Mouse (Mus musculus) kidney, adult 11 months (tissue): Measurements from ENCODE around the gene Adra2c.

Experiments
- DNase-seq: peaks from one replicate; pipeline ENCODE4 v3.0.0; 2022

The Adra2c gene

DNA sequence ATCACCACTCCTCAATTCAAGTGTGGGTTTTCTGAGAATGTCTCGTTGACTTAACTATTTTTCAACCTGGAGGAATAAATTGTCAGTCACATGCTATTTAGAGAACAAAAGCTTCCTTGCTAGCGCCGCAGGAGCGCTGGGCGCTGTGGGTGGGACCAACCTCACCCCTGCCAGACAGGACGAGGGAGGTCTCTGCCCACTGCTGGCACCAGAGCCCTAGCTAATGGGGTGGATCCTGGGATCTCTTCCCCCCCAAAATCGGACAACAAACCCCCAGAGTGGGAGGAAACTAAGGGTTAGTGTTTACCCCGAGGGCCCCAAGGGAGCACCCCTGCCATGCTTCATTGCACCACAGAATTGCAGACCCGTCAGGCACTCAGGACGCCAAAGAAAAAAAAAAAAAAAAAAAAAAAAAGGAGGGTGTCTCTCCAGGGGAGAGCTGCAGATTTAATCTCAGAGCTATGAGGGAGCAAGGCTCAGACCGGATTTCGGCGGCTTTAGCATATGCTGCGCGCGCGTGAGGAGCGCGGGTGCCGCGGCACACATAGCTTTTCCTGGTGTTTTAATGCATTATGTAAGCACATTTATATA, 35.2 kb downstream of the Adra2c start:
- DNase-seq: peak; percentile 65

DNA sequence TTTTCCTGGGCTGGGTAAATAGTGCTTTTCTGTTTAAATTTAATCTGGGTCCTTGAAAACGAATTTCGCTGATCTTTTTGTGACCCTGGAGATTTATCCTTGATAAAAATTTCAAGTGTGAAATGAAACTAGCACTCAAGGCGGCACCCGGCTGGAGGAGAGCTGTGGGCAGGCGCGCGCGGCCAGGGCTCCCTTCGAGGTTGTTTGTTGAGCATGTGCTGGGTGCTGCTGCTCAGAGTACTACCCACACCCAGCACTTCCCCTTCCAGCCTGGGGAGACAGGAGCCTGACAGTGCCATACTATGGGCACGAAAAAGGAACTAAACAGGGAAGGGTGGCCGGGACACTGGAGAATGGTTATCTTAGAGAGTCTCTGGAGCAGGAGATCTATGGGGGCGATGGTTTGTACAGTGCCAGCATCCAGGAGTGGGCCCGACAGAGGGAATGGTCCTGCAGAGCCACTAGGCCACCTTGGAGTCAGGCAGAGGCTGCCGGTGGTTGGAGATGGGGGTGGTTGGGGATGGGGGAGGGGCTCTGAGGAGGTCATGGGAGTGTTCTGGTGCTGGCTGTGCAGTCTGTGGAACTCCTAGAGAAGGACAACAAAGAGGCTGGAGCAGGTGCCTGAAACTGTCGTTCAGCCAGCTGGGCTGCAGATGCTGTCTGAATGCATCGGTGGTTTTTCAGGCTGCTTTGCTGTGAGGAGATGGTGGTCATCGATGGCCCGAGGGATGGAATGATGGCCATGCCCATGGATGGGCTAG, 35.9 kb downstream of the Adra2c start:
- DNase-seq: peak; percentile 32

DNA sequence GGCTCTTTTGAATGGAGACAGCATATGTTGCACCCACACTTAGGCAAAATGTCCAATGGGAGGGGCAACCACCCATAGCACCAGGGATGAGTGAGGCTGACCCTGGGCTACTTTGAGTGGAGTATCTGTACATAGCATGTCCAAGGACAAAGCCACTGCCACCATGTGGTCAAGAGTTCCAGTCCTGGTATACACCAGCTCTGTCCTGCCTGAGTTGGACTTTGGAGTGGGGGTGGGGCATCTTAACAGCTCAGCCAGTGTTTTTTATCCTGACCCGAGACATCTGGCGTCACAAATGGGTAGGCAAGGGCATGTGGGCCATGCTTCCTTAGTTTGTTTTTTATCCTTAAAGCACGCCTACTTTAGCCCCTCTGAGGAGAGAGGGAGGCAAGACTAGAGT, 36.5 kb downstream of the Adra2c start:
- DNase-seq: peak; percentile 73

DNA sequence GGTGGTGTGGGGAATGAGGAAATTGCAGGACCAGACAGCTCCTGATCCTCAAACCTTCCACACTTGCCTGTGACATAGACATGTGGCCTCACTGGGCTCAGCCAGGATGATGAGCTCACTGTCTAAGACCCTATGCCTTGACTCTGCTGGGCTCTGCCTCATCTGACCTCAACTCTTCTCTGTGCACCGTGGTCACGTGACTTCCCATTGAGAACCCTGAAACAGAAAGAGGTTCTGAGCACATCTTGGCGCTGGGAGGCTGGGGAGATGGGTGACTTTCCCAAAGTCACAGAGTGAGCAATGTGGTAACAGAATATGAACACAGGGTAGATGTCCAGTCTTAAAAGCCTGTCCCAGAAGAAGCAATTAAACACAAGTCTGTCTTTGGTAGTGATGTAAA, 37.1 kb downstream of the Adra2c start:
- DNase-seq: no peak

DNA sequence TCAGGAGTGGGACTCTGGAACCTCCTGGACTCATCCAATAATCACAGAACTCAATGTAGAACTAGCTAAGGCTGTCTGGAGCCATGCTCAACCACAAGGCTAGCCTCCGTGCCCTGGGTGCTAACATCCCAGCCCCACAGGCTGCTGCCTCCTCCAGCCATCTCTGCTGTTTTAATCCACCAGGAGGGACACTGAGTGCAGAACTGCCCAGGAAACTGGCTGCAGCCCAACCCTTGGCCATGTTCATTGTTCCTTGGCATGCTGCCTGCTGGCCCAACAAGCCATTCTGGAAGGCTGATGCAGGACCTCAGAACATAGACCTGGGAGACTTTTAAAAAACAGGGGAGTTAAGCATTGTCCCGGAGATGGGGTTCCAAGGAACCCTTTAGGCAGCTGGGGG, 42.5 kb downstream of the Adra2c start:
- peak; percentile 83 for DNase-seq

DNA sequence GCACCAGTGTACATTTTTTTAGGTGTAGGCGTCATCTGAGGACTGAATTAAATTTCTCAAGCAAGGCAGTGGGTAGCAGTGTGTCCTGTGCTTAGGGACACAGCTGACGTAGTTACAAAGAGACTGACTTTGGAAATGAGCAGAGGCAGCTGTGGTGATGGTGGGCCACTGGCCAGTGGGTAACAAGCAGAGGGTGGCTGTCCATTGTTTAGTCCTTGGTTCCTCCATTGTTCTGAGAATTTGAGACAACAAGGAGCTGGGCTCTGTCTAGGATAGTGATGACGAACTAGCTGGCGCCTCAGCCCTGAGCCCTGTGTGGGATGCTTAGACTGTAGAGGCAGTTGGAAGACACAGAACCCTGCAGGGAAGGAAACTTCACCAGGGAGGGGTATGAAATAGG, 52.7 kb downstream of the Adra2c start:
- no peak for DNase-seq
